Mouse (Mus musculus) olfactory bulb, adult 2 months (tissue): ENCODE data around the gene Vwa3b.

Source experiments
- CTCF ChIP-seq: fragments of 200-500 bp; IDR thresholded peaks from 2 replicates; pipeline ENCODE4 v1.5.1; 2012; ENCODE audit warnings: low read depth, mild to moderate bottlenecking, low read length, moderate library complexity; ENCODE audit not compliant: insufficient read depth
- POLR2A ChIP-seq: fragments of 200-500 bp; IDR thresholded peaks from 2 replicates; pipeline ENCODE4 v1.6.1; 2012; ENCODE audit warnings: mild to moderate bottlenecking, low read depth, low read length, moderate library complexity; ENCODE audit not compliant: insufficient read depth

DNA sequence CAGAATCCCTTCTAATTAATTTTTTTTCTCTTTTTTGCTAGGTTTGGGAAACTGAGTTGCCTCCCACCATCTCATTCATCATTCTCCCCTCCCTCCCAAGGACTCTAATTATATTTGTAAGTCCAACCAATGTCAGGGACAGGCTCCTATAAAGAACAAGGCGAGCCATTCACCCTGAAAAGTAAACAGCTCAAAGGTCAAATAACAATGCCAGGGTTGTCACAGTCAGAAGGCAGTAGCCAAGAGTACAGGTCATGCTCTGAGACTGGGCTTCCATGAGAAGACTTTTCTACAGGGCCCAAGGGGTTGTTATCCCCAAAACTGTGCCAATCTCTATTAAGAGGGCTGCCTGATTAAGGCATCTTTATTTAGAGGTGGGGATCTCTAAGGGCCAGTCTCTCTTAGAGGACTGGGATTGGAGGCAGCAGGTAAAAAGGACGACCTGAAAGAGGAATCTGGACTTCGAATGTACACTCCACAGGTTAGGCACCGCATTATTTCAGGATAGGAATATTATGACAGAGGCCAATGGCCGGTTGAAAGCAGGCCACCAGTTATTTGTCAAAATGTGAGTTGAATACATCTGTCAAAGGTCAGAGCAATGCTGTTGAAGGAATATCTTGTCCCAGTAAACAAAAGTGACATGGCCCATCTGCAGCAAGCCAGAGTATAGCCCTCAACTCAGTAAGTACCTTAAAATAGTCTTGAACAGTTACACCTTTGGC, at the start of gene Vwa3b:
- TF ChIP-seq POLR2A (no peak), CTCF (no peak)
